Mouse (Mus musculus) bone marrow macrophage, adult 2 months (primary cell): ENCODE data around the gene Tle4.

Source experiments
- CTCF ChIP-seq: IDR thresholded peaks from 2 replicates; pipeline ENCODE4 v1.5.1; 2012; ENCODE audit warnings: low read depth, mild to moderate bottlenecking, low read length, moderate library complexity
- POLR2A ChIP-seq: IDR thresholded peaks from 2 replicates; pipeline ENCODE4 v1.6.1; 2012; ENCODE audit warnings: mild to moderate bottlenecking, low read depth, low read length, borderline replicate concordance

- peak; percentile 88 for TF ChIP-seq POLR2A
- TF ChIP-seq CTCF: no peak
Observed at GRCm38 (mm10) chr19:14597917-14598689, at the start of gene Tle4.
